Mouse (Mus musculus) bone marrow macrophage, adult 2 months (primary cell): ENCODE measurements around the gene Ppox.

ENCODE experiments used
- CTCF ChIP-seq: IDR thresholded peaks from 2 replicates; pipeline ENCODE4 v1.5.1; 2012; ENCODE audit warnings: low read depth, mild to moderate bottlenecking, low read length, moderate library complexity
- POLR2A ChIP-seq: IDR thresholded peaks from 2 replicates; pipeline ENCODE4 v1.6.1; 2012; ENCODE audit warnings: mild to moderate bottlenecking, low read depth, low read length, borderline replicate concordance

- no peak for TF ChIP-seq POLR2A
- no peak for TF ChIP-seq CTCF
These were observed 54.2 kb downstream of the Ppox start for GRCm38 (mm10) chr1:171226780-171227179.
